In the genomic region with DNA sequence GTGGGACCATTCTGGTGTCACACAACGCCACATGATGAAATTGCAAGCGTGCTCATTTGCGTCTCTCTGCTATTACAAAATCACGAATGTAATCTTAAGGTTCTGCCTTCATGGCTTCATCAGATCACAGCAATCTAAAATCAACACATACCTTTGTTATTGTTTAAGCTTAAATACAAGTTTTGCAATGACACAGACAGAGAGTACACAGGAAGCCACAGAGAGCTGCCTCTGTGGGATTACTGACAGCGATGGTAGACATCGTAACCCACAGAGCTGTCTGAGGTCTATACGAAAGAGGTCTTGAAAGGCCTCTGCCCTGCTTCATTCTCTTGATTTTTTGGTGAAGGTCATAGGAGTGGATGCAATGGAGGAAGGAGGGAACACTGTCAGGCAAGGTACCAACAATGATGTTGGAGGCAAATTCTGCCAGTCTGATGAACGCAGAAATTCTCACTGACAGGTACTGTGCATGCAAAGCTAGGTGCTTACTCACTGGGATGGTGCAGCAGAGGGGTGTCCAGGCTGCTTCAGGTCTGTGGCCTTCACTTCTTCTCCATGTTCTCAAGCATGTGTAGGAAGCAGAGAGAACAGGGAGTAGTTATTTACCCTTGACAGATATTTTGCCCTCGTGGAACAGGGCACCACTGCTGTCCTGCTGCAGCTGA, we compare ENCODE assay signal across 32 mouse cellular contexts.
DNase-seq lines count a peak whose midpoint lies in the region; ATAC-seq and TF ChIP-seq lines count a peak whose summit lies in the region.
"Had no signal": no experiment of that assay in that cellular context is flagged by ENCODE, and none has a peak within 500 bp of the region (broad histone marks: within the 10 kb centered on the region; RNA-seq: fewer than 3 reads in every experiment).

No protein-coding gene starts in this region.

- H3K36me3 ChIP-seq in thymus, adult 2 months (ENCODE audit: control insufficient read depth, insufficient read depth, low read length): no peaks in the 10 kb centered on the region
- H3K36me3 ChIP-seq: hindbrain, embryonic 10.5 days; hindbrain, embryonic 15.5 days; intestine, embryonic 15.5 days; limb, embryonic 10.5 days; limb, embryonic 15.5 days; liver, embryonic 13.5 days; neural tube, embryonic 15.5 days had no signal

- ATAC-seq in CD4-positive, CD25-positive, alpha-beta regulatory T cell, adult 4 months: peak; percentile 82
- ATAC-seq: intestine, embryonic 15.5 days; lung, postnatal 0 days; Patski had no signal

- H3K27ac ChIP-seq in thymus, adult 2 months (ENCODE audit: control insufficient read depth, insufficient read depth, low read length): no peak overlapping the region
- H3K27ac ChIP-seq: hindbrain, embryonic 10.5 days; hindbrain, embryonic 15.5 days; intestine, embryonic 15.5 days; kidney, postnatal 0 days; limb, embryonic 10.5 days; limb, embryonic 15.5 days; liver, embryonic 13.5 days; macrophage; neural tube, embryonic 15.5 days; stomach, postnatal 0 days had no signal

- H3K27me3 ChIP-seq in thymus, adult 2 months (ENCODE audit: control insufficient read depth, insufficient read depth, low read length): no peaks in the 10 kb centered on the region
- H3K27me3 ChIP-seq: hindbrain, embryonic 15.5 days; intestine, embryonic 15.5 days; limb, embryonic 15.5 days; liver, embryonic 13.5 days; neural tube, embryonic 15.5 days; Patski had no signal

- no peak for TF ChIP-seq POLR2A in thymus, adult 2 months (IDR thresholded peaks at IDR 0.05; ENCODE audit: control insufficient read depth, extremely low read depth, insufficient read depth, low read length, poor library complexity)

- no peak overlapping the region for H3K4me3 ChIP-seq in thymus, adult 2 months (ENCODE audit: control insufficient read depth, insufficient read depth, low read length)
- H3K4me3 ChIP-seq: erythroblast, embryonic 14.5 days; hindbrain, embryonic 10.5 days; hindbrain, embryonic 15.5 days; intestine, embryonic 15.5 days; limb, embryonic 10.5 days; limb, embryonic 15.5 days; liver, embryonic 13.5 days; neural tube, embryonic 15.5 days had no signal

- TF ChIP-seq CTCF in thymus, adult 2 months (IDR thresholded peaks at IDR 0.05; ENCODE audit: borderline replicate concordance, control insufficient read depth, extremely low read depth, insufficient read depth, low read length, poor library complexity): no peak

- peak; percentile 6 for DNase-seq in thymus, adult 2 months
- DNase-seq in thymus, postnatal 10 days (ENCODE audit: low spot score in 2 of 2): no peak
- DNase-seq in induced T-regulatory cell, adult 2 months (ENCODE audit: low read depth): peak; percentile 56
- no peak for DNase-seq in cerebellum, postnatal 25 days
- DNase-seq in right cerebral cortex, adult 18-20 months: no peak
- DNase-seq in urinary bladder, postnatal 36 days (ENCODE audit: low spot score in 2 of 2): no peak
- DNase-seq: adrenal gland, postnatal 25 days; cerebellum, adult 11-12 months; cerebellum, postnatal 10 days; heart, postnatal 14 days; kidney, adult 8-10 months; kidney, postnatal 4 days; liver, embryonic 13.5 days; lung, adult 18-20 months; midbrain, embryonic 14.5 days; retina, postnatal 1 day; right cerebral cortex, postnatal 25 days; spleen, adult 18-20 months; thymus, adult 18-20 months had no signal

- WGBS in thymus, adult 2 months: 54% methylated on average over 9 of the region's 9 CpGs

- peaks cover 6% of the 10 kb centered on the region; the same call in 1 of the 2 replicates for H3K4me1 ChIP-seq in thymus, adult 2 months (replicated peaks; ENCODE audit: control insufficient read depth, insufficient read depth, low read length)
- H3K4me1 ChIP-seq: hindbrain, embryonic 10.5 days; intestine, embryonic 15.5 days; limb, embryonic 10.5 days; limb, embryonic 15.5 days; liver, embryonic 13.5 days had no signal

Comparison
In these comparisons a context has a peak if more than half of its experiments do, and no peak if none do; other contexts are left out.
1. DNase-seq: peak in thymus, adult 2 months (single experiment) and induced T-regulatory cell, adult 2 months (single experiment); none in thymus, postnatal 10 days (0 of 2), cerebellum, postnatal 25 days (0 of 2), right cerebral cortex, adult 18-20 months (single experiment) and urinary bladder, postnatal 36 days (0 of 2).